28 mouse cellular contexts compared by ENCODE assay signal in the genomic region with DNA sequence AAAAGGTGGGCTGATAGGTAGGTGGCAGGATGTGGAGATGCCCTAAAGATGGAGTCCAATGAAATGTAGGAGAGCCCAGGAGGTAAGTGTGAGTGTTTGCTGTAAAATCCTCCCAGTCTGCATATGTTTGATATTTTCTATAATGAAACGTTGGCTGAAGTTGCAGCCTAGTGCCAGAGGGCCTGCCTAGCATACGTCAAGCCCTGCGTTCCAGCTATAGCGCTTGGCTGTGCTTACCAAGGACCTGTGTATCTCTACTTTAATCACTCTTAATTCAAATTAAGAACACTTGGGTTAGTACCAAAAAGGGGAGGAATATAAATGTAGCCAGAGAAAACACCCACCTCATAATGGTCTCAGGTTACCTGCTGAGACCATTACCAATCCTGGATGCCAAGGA. TPM values are rescaled to one million over a fixed set of nuclear protein-coding genes. Genes with fewer than 3 reads are reported as not detected.
DNase-seq lines count a peak whose midpoint lies in the region; ATAC-seq and TF ChIP-seq lines count a peak whose summit lies in the region.
"Had no signal": no experiment of that assay in that cellular context is flagged by ENCODE, and none has a peak within 500 bp of the region (broad histone marks: within the 10 kb centered on the region; RNA-seq: fewer than 3 reads in every experiment).

No protein-coding gene starts in this region.

- peaks cover 5% of the 10 kb centered on the region; the same call in 1 of the 2 replicates for H3K36me3 ChIP-seq in forebrain, embryonic 10.5 days (replicated peaks)
- no peaks in the 10 kb centered on the region for H3K36me3 ChIP-seq in forebrain, postnatal 0 days (ENCODE audit: insufficient read depth)
- peaks cover 5% of the 10 kb centered on the region; the same call in 1 of the 2 replicates for H3K36me3 ChIP-seq in embryonic facial prominence, embryonic 10.5 days (replicated peaks)
- no peaks in the 10 kb centered on the region for H3K36me3 ChIP-seq in embryonic facial prominence, embryonic 13.5 days
- H3K36me3 ChIP-seq in limb, embryonic 14.5 days (ENCODE audit: control insufficient read depth, insufficient read depth, low read length) = no peaks in the 10 kb centered on the region
- no peaks in the 10 kb centered on the region for H3K36me3 ChIP-seq in kidney, embryonic 14.5 days (ENCODE audit: control insufficient read depth, insufficient read depth, low read length)
- H3K36me3 ChIP-seq: forebrain, embryonic 12.5 days; forebrain, embryonic 15.5 days; heart, embryonic 10.5 days; heart, embryonic 15.5 days; hindbrain, embryonic 10.5 days; hindbrain, embryonic 13.5 days; intestine, embryonic 15.5 days had no signal

- WGBS in forebrain, embryonic 10.5 days = 82% methylated on average over 4 of the region's 4 CpGs
- 66% methylated on average over 4 of the region's 4 CpGs for WGBS in forebrain, postnatal 0 days
- WGBS in embryonic facial prominence, embryonic 10.5 days = 71% methylated on average over 4 of the region's 4 CpGs
- WGBS in embryonic facial prominence, embryonic 13.5 days = 38% methylated on average over 4 of the region's 4 CpGs
- 48% methylated on average over 4 of the region's 4 CpGs for WGBS in limb, embryonic 14.5 days
- WGBS in kidney, embryonic 14.5 days = 92% methylated on average over 4 of the region's 4 CpGs

- no peak overlapping the region for H3K9ac ChIP-seq in forebrain, postnatal 0 days
- H3K9ac ChIP-seq in embryonic facial prominence, embryonic 13.5 days = 0 out of 2 replicates have a peak overlapping the region, but pooled peaks have one; percentile 0
- H3K9ac ChIP-seq in limb, embryonic 14.5 days (ENCODE audit: low read depth, low read length, severe bottlenecking) = no peak overlapping the region
- H3K9ac ChIP-seq in kidney, embryonic 14.5 days (ENCODE audit: low read depth, low read length) = no peak overlapping the region
- H3K9ac ChIP-seq: forebrain, embryonic 12.5 days; forebrain, embryonic 15.5 days; heart, embryonic 15.5 days; hindbrain, embryonic 13.5 days; intestine, embryonic 15.5 days had no signal

- intact Hi-C loops in left cerebral cortex, postnatal 14 days (cut with DNase I) = no loop called here

- H3K9me3 ChIP-seq in forebrain, embryonic 10.5 days = peaks cover 5% of the 10 kb centered on the region; the same call in 1 of the 2 replicates
- no peaks in the 10 kb centered on the region for H3K9me3 ChIP-seq in forebrain, postnatal 0 days (ENCODE audit: low read length)
- H3K9me3 ChIP-seq in embryonic facial prominence, embryonic 10.5 days = peaks cover 5% of the 10 kb centered on the region
- no peaks in the 10 kb centered on the region for H3K9me3 ChIP-seq in embryonic facial prominence, embryonic 13.5 days
- no peaks in the 10 kb centered on the region for H3K9me3 ChIP-seq in limb, embryonic 14.5 days (ENCODE audit: control insufficient read depth, low read length)
- 0 out of 2 replicates have a peak, but pooled peaks cover 4% of the 10 kb centered on the region for H3K9me3 ChIP-seq in kidney, embryonic 14.5 days (ENCODE audit: control insufficient read depth, low read length)
- H3K9me3 ChIP-seq: forebrain, embryonic 15.5 days; heart, embryonic 10.5 days; heart, embryonic 15.5 days; hindbrain, embryonic 10.5 days; hindbrain, embryonic 13.5 days; intestine, embryonic 15.5 days had no signal

- no peak overlapping the region for H3K4me3 ChIP-seq in forebrain, embryonic 10.5 days
- no peak overlapping the region for H3K4me3 ChIP-seq in forebrain, postnatal 0 days (ENCODE audit: low read depth, low read length)
- no peak overlapping the region for H3K4me3 ChIP-seq in embryonic facial prominence, embryonic 10.5 days
- H3K4me3 ChIP-seq in embryonic facial prominence, embryonic 13.5 days = no peak overlapping the region
- no peak overlapping the region for H3K4me3 ChIP-seq in limb, embryonic 14.5 days (replicated peaks; ENCODE audit: low read length)
- no peak overlapping the region for H3K4me3 ChIP-seq in kidney, embryonic 14.5 days (ENCODE audit: low read length)
- H3K4me3 ChIP-seq: forebrain, embryonic 12.5 days; forebrain, embryonic 15.5 days; heart, adult 2 months; heart, embryonic 10.5 days; heart, embryonic 15.5 days; hindbrain, embryonic 10.5 days; hindbrain, embryonic 13.5 days; intestine, embryonic 15.5 days had no signal

- no peak for DNase-seq in forebrain, embryonic 10.5 days (ENCODE audit: extremely low spot score, low spot score)
- no peak for DNase-seq in forebrain, postnatal 0 days
- DNase-seq in embryonic facial prominence, embryonic 10.5 days (ENCODE audit: low spot score) = no peak
- DNase-seq in limb, embryonic 14.5 days (ENCODE audit: low spot score) = peak; percentile 21
- DNase-seq in left cerebral cortex, postnatal 14 days (ENCODE audit: low spot score in 2 of 2) = no peak
- no peak for DNase-seq in spleen, adult 12 weeks (ENCODE audit: low spot score)
- DNase-seq: adrenal gland, adult 8-10 months; adrenal gland, postnatal 25 days; cerebellum, adult 11-12 months; cerebellum, adult 9-10 months; gastrocnemius, postnatal 10 days; gastrocnemius, postnatal 36 days; heart, adult 2 months; heart, postnatal 10 days; heart, postnatal 36 days had no signal

- no peak overlapping the region for H3K4me2 ChIP-seq in forebrain, postnatal 0 days (ENCODE audit: low read depth)
- H3K4me2 ChIP-seq in embryonic facial prominence, embryonic 13.5 days = no peak overlapping the region
- H3K4me2 ChIP-seq in limb, embryonic 14.5 days (replicated peaks; ENCODE audit: low read depth, low read length, severe bottlenecking) = no peak overlapping the region
- no peak overlapping the region for H3K4me2 ChIP-seq in kidney, embryonic 14.5 days (replicated peaks; ENCODE audit: low read depth, low read length)
- H3K4me2 ChIP-seq: forebrain, embryonic 12.5 days; forebrain, embryonic 15.5 days; heart, embryonic 15.5 days; hindbrain, embryonic 13.5 days; intestine, embryonic 15.5 days had no signal

- 0 out of 2 replicates have a peak overlapping the region, but pooled peaks have one; percentile 3 for H3K27ac ChIP-seq in forebrain, embryonic 10.5 days
- H3K27ac ChIP-seq in forebrain, postnatal 0 days (ENCODE audit: low read depth, low read length) = no peak overlapping the region
- peak overlapping the region; percentile 57 for H3K27ac ChIP-seq in embryonic facial prominence, embryonic 10.5 days (replicated peaks)
- H3K27ac ChIP-seq in embryonic facial prominence, embryonic 13.5 days = peak overlapping the region; percentile 86
- no peak overlapping the region for H3K27ac ChIP-seq in limb, embryonic 14.5 days (replicated peaks; ENCODE audit: low read depth, low read length)
- H3K27ac ChIP-seq in kidney, embryonic 14.5 days (ENCODE audit: low read depth, low read length) = no peak overlapping the region
- H3K27ac ChIP-seq: forebrain, embryonic 12.5 days; forebrain, embryonic 15.5 days; heart, adult 2 months; heart, embryonic 10.5 days; heart, embryonic 15.5 days; hindbrain, embryonic 13.5 days; intestine, embryonic 15.5 days had no signal

- TF ChIP-seq POLR2A in limb, embryonic 14.5 days (IDR thresholded peaks at IDR 0.05; ENCODE audit: borderline replicate concordance, extremely low read depth, insufficient read depth, insufficient read length) = no peak

- no peak for ATAC-seq in forebrain, postnatal 0 days
- ATAC-seq in embryonic facial prominence, embryonic 13.5 days (ENCODE audit: insufficient number of reproducible peaks, insufficient read depth, low FRiP score, low TSS enrichment, low read depth) = no peak
- no peak for ATAC-seq in limb, embryonic 14.5 days (ENCODE audit: low FRiP score, low read depth)
- no peak for ATAC-seq in kidney, embryonic 14.5 days (ENCODE audit: low FRiP score, low TSS enrichment)
- ATAC-seq: activated CD4-positive, CD25-positive, alpha-beta regulatory T cell, adult 4 months; forebrain, embryonic 15.5 days; hindbrain, embryonic 16.5 days; intestine, embryonic 15.5 days had no signal

- TF ChIP-seq CTCF in forebrain, postnatal 0 days (IDR thresholded peaks at IDR 0.05; ENCODE audit: low read depth) = no peak

- H3K4me1 ChIP-seq in forebrain, embryonic 10.5 days = peaks cover 38% of the 10 kb centered on the region
- H3K4me1 ChIP-seq in forebrain, postnatal 0 days (ENCODE audit: insufficient read depth) = no peaks in the 10 kb centered on the region; the same call in 1 of the 2 replicates
- H3K4me1 ChIP-seq in embryonic facial prominence, embryonic 10.5 days = peaks cover 55% of the 10 kb centered on the region
- peaks cover 46% of the 10 kb centered on the region for H3K4me1 ChIP-seq in embryonic facial prominence, embryonic 13.5 days
- H3K4me1 ChIP-seq in limb, embryonic 14.5 days (ENCODE audit: control insufficient read depth, insufficient read depth, low read length) = peaks cover 20% of the 10 kb centered on the region
- no peaks in the 10 kb centered on the region for H3K4me1 ChIP-seq in kidney, embryonic 14.5 days (ENCODE audit: control insufficient read depth, insufficient read depth, low read length)

- H3K27me3 ChIP-seq in forebrain, embryonic 10.5 days (ENCODE audit: poor library complexity, severe bottlenecking) = no peaks in the 10 kb centered on the region
- H3K27me3 ChIP-seq in forebrain, postnatal 0 days (ENCODE audit: insufficient read depth, low read length) = no peaks in the 10 kb centered on the region
- no peaks in the 10 kb centered on the region for H3K27me3 ChIP-seq in embryonic facial prominence, embryonic 10.5 days (replicated peaks; ENCODE audit: low read depth, poor library complexity, severe bottlenecking)
- H3K27me3 ChIP-seq in embryonic facial prominence, embryonic 13.5 days = no peaks in the 10 kb centered on the region
- no peaks in the 10 kb centered on the region for H3K27me3 ChIP-seq in limb, embryonic 14.5 days (ENCODE audit: control insufficient read depth, insufficient read depth, low read length)
- H3K27me3 ChIP-seq in kidney, embryonic 14.5 days (ENCODE audit: control insufficient read depth, insufficient read depth, low read length) = no peaks in the 10 kb centered on the region
- H3K27me3 ChIP-seq: forebrain, embryonic 12.5 days; forebrain, embryonic 15.5 days; heart, embryonic 15.5 days; hindbrain, embryonic 13.5 days; intestine, embryonic 15.5 days had no signal

RNA-seq across cellular contexts. Expression of gene Metap1d, which starts 22.7 kb away (rescaled TPM):
- polyA plus RNA-seq in forebrain, embryonic 10.5 days (2016; fragmentation: Nextera tagmentation; extraction: Ambion mirVana) = 26.7 and 27.9 TPM in 2 replicates
- total RNA-seq in forebrain, postnatal 0 days (2014; rRNA removed) = 16.6 and 19.4 TPM in 2 replicates
- polyA plus RNA-seq in forebrain, postnatal 0 days (2015; fragmentation: Nextera tagmentation; extraction: Ambion mirVana) = 23.1 and 25.3 TPM in 2 replicates
- 29.1 and 29.6 TPM in 2 replicates for polyA plus RNA-seq in embryonic facial prominence, embryonic 10.5 days (2016; fragmentation: Nextera tagmentation; extraction: Ambion mirVana)
- 51.8 and 52.1 TPM in 2 replicates for polyA plus RNA-seq in embryonic facial prominence, embryonic 13.5 days (2015; fragmentation: Nextera tagmentation; extraction: Ambion mirVana)
- 79.4 and 86.8 TPM in 2 replicates for polyA plus RNA-seq in limb, embryonic 14.5 days (2012; rRNA removed)
- 44.3 and 54.5 TPM in 2 replicates for polyA plus RNA-seq in limb, embryonic 14.5 days (2014; fragmentation: Nextera tagmentation; extraction: Ambion mirVana)
- total RNA-seq in left cerebral cortex, postnatal 14 days (2021) = 10 to 100 TPM; 14.4 to 14.6 TPM
- 36.8 and 44.9 TPM in 2 replicates for polyA plus RNA-seq in kidney, embryonic 14.5 days (2014; fragmentation: Nextera tagmentation; extraction: Ambion mirVana)

RNA-seq across cellular contexts. Expression of gene Dlx1, which starts 52.2 kb away (rescaled TPM):
- 32.5 and 32.9 TPM in 2 replicates for polyA plus RNA-seq in forebrain, embryonic 10.5 days (2016; fragmentation: Nextera tagmentation; extraction: Ambion mirVana)
- total RNA-seq in forebrain, postnatal 0 days (2014; rRNA removed) = 73.5 and 80.2 TPM in 2 replicates
- polyA plus RNA-seq in forebrain, postnatal 0 days (2015; fragmentation: Nextera tagmentation; extraction: Ambion mirVana) = 105 and 139 TPM in 2 replicates
- polyA plus RNA-seq in embryonic facial prominence, embryonic 10.5 days (2016; fragmentation: Nextera tagmentation; extraction: Ambion mirVana) = 46.1 and 69.6 TPM in 2 replicates
- 15.1 and 18.3 TPM in 2 replicates for polyA plus RNA-seq in embryonic facial prominence, embryonic 13.5 days (2015; fragmentation: Nextera tagmentation; extraction: Ambion mirVana)
- 4.3 and 6.3 TPM in 2 replicates for polyA plus RNA-seq in limb, embryonic 14.5 days (2012; rRNA removed)
- 4.1 and 4.3 TPM in 2 replicates for polyA plus RNA-seq in limb, embryonic 14.5 days (2014; fragmentation: Nextera tagmentation; extraction: Ambion mirVana)
- 10 to 100 TPM; 20.7 to 24.2 TPM for total RNA-seq in left cerebral cortex, postnatal 14 days (2021)
- polyA plus RNA-seq in kidney, embryonic 14.5 days (2014; fragmentation: Nextera tagmentation; extraction: Ambion mirVana) = not detected in 2 replicates
- total RNA-seq: gastrocnemius, adult 18-20 months; gastrocnemius, postnatal 36 days; granulocyte monocyte progenitor cell, adult 5-6 weeks had no signal
- polyA plus RNA-seq: activated CD4-positive, CD25-positive, alpha-beta regulatory T cell, adult 4 months had no signal

Comparison
In these comparisons a context has a peak if more than half of its experiments do, and no peak if none do; other contexts are left out.
1. H3K27ac ChIP-seq: peak in forebrain, embryonic 10.5 days (single experiment), embryonic facial prominence, embryonic 10.5 days (single experiment) and embryonic facial prominence, embryonic 13.5 days (single experiment); none in forebrain, postnatal 0 days (single experiment), limb, embryonic 14.5 days (single experiment) and kidney, embryonic 14.5 days (single experiment).